Mouse (Mus musculus) lung, postnatal 0 days (tissue): ENCODE data around the gene Gins3.

Experiments
- CTCF ChIP-seq: IDR thresholded peaks from 2 replicates; pipeline ENCODE4 v1.5.1; 2016; ENCODE audit warnings: antibody characterized with exemption, mild to moderate bottlenecking
- EP300 ChIP-seq: IDR thresholded peaks from 2 replicates; pipeline ENCODE4 v1.6.1; 2016; ENCODE audit warnings: antibody characterized with exemption, mild to moderate bottlenecking, control low read depth

GRCm38 (mm10) chr8:95660334-95660882 is 27.2 kb downstream of the Gins3 start:
- no peak for TF ChIP-seq CTCF
- no peak for TF ChIP-seq EP300
